Mouse (Mus musculus): ENCODE measurements around the gene Llgl2. TPM values are rescaled to one million over a fixed set of nuclear protein-coding genes. Genes with fewer than 3 reads are reported as not detected.
"Not testable (repeated sequence)": the region's sequence is repeated elsewhere in the genome, so short reads cannot be mapped to it uniquely, and the experiment has no call there.

Llgl2 gene
- polyA plus RNA-seq, 1 experiment from 2014 or later = 22.4 TPM

- H3K4me3 ChIP-seq = no peak overlapping the region
- H3K36me3 ChIP-seq = peaks cover 11% of the 10 kb centered on the region
- no peak overlapping the region for H3K27ac ChIP-seq
- no peaks in the 10 kb centered on the region for H3K9me3 ChIP-seq
- no peak for ATAC-seq (ENCODE audit: insufficient number of reproducible peaks, low FRiP score, low TSS enrichment, low read depth)
- H3K27me3 ChIP-seq = no peaks in the 10 kb centered on the region
- peaks cover 29% of the 10 kb centered on the region for H3K4me1 ChIP-seq
- 84% methylated on average over 6 of the region's 6 CpGs for WGBS
- no peak overlapping the region for H3K9ac ChIP-seq
- H3K4me2 ChIP-seq = no peak overlapping the region
These were observed 17.2 kb downstream of the Llgl2 start for GRCm38 (mm10) chr11:115841044-115841443.

GRCm38 (mm10) chr11:115841961-115842550 lies 18.2 kb downstream of the Llgl2 start:
- H3K4me3 ChIP-seq = no peak overlapping the region
- WGBS = 21% methylated on average over 6 of the region's 6 CpGs
- H3K9ac ChIP-seq = no peak overlapping the region
- no peak for ATAC-seq (ENCODE audit: insufficient number of reproducible peaks, low FRiP score, low TSS enrichment, low read depth)
- peaks cover 29% of the 10 kb centered on the region for H3K4me1 ChIP-seq
- H3K4me2 ChIP-seq = no peak overlapping the region
- peaks cover 15% of the 10 kb centered on the region for H3K36me3 ChIP-seq
- H3K27me3 ChIP-seq = no peaks in the 10 kb centered on the region
- peak overlapping the region; percentile 11 for H3K27ac ChIP-seq
- H3K9me3 ChIP-seq = no peaks in the 10 kb centered on the region

- Histone ChIP-seq H3K4me3 (no peak overlapping the region), H3K4me1 (peaks cover 29% of the 10 kb centered on the region), H3K9ac (no peak overlapping the region), H3K27ac (no peak overlapping the region), H3K4me2 (no peak overlapping the region), H3K27me3 (no peaks in the 10 kb centered on the region), H3K9me3 (no peaks in the 10 kb centered on the region), H3K36me3 (peaks cover 15% of the 10 kb centered on the region)
- ATAC-seq (ENCODE audit: insufficient number of reproducible peaks, low FRiP score, low TSS enrichment, low read depth) = no peak
- 86% methylated on average over 11 of the region's 14 CpGs for WGBS
These were observed 19.5 kb downstream of the Llgl2 start for GRCm38 (mm10) chr11:115843141-115843890.

GRCm38 (mm10) chr11:115843891-115844239 lies 20.0 kb downstream of the Llgl2 start:
- 77% methylated on average over 5 of the region's 5 CpGs for WGBS
- Histone ChIP-seq H3K27ac (no peak overlapping the region), H3K36me3 (peaks cover 15% of the 10 kb centered on the region), H3K4me2 (no peak overlapping the region), H3K9ac (no peak overlapping the region), H3K27me3 (no peaks in the 10 kb centered on the region), H3K4me3 (no peak overlapping the region), H3K9me3 (no peaks in the 10 kb centered on the region), H3K4me1 (peaks cover 26% of the 10 kb centered on the region)
- ATAC-seq (ENCODE audit: insufficient number of reproducible peaks, low FRiP score, low TSS enrichment, low read depth) = no peak

- 72% methylated on average over 8 of the region's 8 CpGs for WGBS
- no peaks in the 10 kb centered on the region for H3K27me3 ChIP-seq
- H3K9ac ChIP-seq = no peak overlapping the region
- H3K9me3 ChIP-seq = no peaks in the 10 kb centered on the region
- ATAC-seq (ENCODE audit: insufficient number of reproducible peaks, low FRiP score, low TSS enrichment, low read depth) = no peak
- peaks cover 15% of the 10 kb centered on the region for H3K36me3 ChIP-seq
- H3K4me3 ChIP-seq = no peak overlapping the region
- H3K4me1 ChIP-seq = peaks cover 22% of the 10 kb centered on the region
- H3K27ac ChIP-seq = no peak overlapping the region
- no peak overlapping the region for H3K4me2 ChIP-seq
These were observed 20.4 kb downstream of the Llgl2 start for GRCm38 (mm10) chr11:115844240-115844639.

GRCm38 (mm10) chr11:115845819-115846218 lies 22.0 kb downstream of the Llgl2 start:
- H3K4me1 ChIP-seq = peaks cover 15% of the 10 kb centered on the region
- H3K4me3 ChIP-seq = no peak overlapping the region
- no peaks in the 10 kb centered on the region for H3K9me3 ChIP-seq
- H3K36me3 ChIP-seq = peaks cover 18% of the 10 kb centered on the region
- no peak overlapping the region for H3K4me2 ChIP-seq
- H3K27me3 ChIP-seq = no peaks in the 10 kb centered on the region
- H3K27ac ChIP-seq = no peak overlapping the region
- WGBS = 99% methylated on average over 2 of the region's 2 CpGs
- no peak overlapping the region for H3K9ac ChIP-seq
- no peak for ATAC-seq (ENCODE audit: insufficient number of reproducible peaks, low FRiP score, low TSS enrichment, low read depth)

GRCm38 (mm10) chr11:115854674-115855073 lies 30.8 kb downstream of the Llgl2 start:
- Histone ChIP-seq H3K9me3 (no peaks in the 10 kb centered on the region), H3K27ac (no peak overlapping the region)
- WGBS = 80% methylated on average over 6 of the region's 6 CpGs

GRCm38 (mm10) chr11:115857146-115857545 lies 33.3 kb downstream of the Llgl2 start:
- not testable (repeated sequence) for H3K27ac ChIP-seq; H3K9ac ChIP-seq; H3K4me3 ChIP-seq; ATAC-seq (ENCODE audit: insufficient number of reproducible peaks, low FRiP score, low TSS enrichment, low read depth); H3K4me2 ChIP-seq; H3K36me3 ChIP-seq; H3K9me3 ChIP-seq
- peaks cover 20% of the 10 kb centered on the region for H3K4me1 ChIP-seq
- H3K27me3 ChIP-seq = peaks cover 59% of the 10 kb centered on the region
- 87% methylated on average over 4 of the region's 4 CpGs for WGBS

More at GRCm38 (mm10) chr11:115854674-115855073, 30.8 kb downstream of the Llgl2 start:
- peaks cover 15% of the 10 kb centered on the region for H3K4me1 ChIP-seq
- no peak overlapping the region for H3K4me3 ChIP-seq
- ATAC-seq (ENCODE audit: insufficient number of reproducible peaks, low FRiP score, low TSS enrichment, low read depth) = no peak
- peaks cover 10% of the 10 kb centered on the region for H3K36me3 ChIP-seq
- peaks cover 34% of the 10 kb centered on the region for H3K27me3 ChIP-seq
- H3K4me2 ChIP-seq = no peak overlapping the region
- no peak overlapping the region for H3K9ac ChIP-seq

GRCm38 (mm10) chr11:115857936-115858335 lies 34.1 kb downstream of the Llgl2 start:
- Histone ChIP-seq H3K4me1 (peaks cover 20% of the 10 kb centered on the region), H3K36me3 (no peaks in the 10 kb centered on the region), H3K4me2 (no peak overlapping the region), H3K27ac (no peak overlapping the region), H3K9me3 (no peaks in the 10 kb centered on the region), H3K4me3 (no peak overlapping the region), H3K27me3 (peaks cover 64% of the 10 kb centered on the region), H3K9ac (no peak overlapping the region)
- 67% methylated on average over 13 of the region's 13 CpGs for WGBS
- ATAC-seq (ENCODE audit: insufficient number of reproducible peaks, low FRiP score, low TSS enrichment, low read depth) = no peak

GRCm38 (mm10) chr11:115858354-115858753 lies 34.5 kb downstream of the Llgl2 start, which contains the start of gene Myo15b:
Gene Myo15b (plus strand): TSS chr11:115858406.
- peaks cover 22% of the 10 kb centered on the region for H3K4me1 ChIP-seq
- H3K36me3 ChIP-seq = no peaks in the 10 kb centered on the region
- no peak for ATAC-seq (ENCODE audit: insufficient number of reproducible peaks, low FRiP score, low TSS enrichment, low read depth)
- H3K9me3 ChIP-seq = no peaks in the 10 kb centered on the region
- peaks cover 64% of the 10 kb centered on the region for H3K27me3 ChIP-seq
- peak within 1 kb of the TSS; percentile 39 for H3K4me3 ChIP-seq
- peak within 1 kb of the TSS; percentile 76 for H3K4me2 ChIP-seq
- no peak within 1 kb of the TSS for H3K27ac ChIP-seq
- 11% methylated on average over 27 of the region's 27 CpGs for WGBS
- peak within 1 kb of the TSS; percentile 14; the same call in 1 of the 2 replicates for H3K9ac ChIP-seq

GRCm38 (mm10) chr11:115859143-115859945 lies 35.5 kb downstream of the Llgl2 start:
- Histone ChIP-seq H3K4me1 (peaks cover 22% of the 10 kb centered on the region), H3K36me3 (no peaks in the 10 kb centered on the region), H3K27ac (no peak overlapping the region), H3K9me3 (no peaks in the 10 kb centered on the region), H3K9ac (peak overlapping the region; percentile 14; the same call in 1 of the 2 replicates), H3K27me3 (peaks cover 64% of the 10 kb centered on the region), H3K4me3 (peak overlapping the region; percentile 39), H3K4me2 (peak overlapping the region; percentile 76)
- ATAC-seq (ENCODE audit: insufficient number of reproducible peaks, low FRiP score, low TSS enrichment, low read depth) = peak; percentile 69
- WGBS = 2% methylated on average over 75 of the region's 75 CpGs

- no peak overlapping the region for H3K27ac ChIP-seq
- H3K9me3 ChIP-seq = no peaks in the 10 kb centered on the region
- no peak overlapping the region for H3K4me3 ChIP-seq
- H3K27me3 ChIP-seq = peaks cover 38% of the 10 kb centered on the region
- peaks cover 15% of the 10 kb centered on the region for H3K4me1 ChIP-seq
- 85% methylated on average over 8 of the region's 8 CpGs for WGBS
- H3K4me2 ChIP-seq = no peak overlapping the region
- ATAC-seq (ENCODE audit: insufficient number of reproducible peaks, low FRiP score, low TSS enrichment, low read depth) = no peak
- no peaks in the 10 kb centered on the region for H3K36me3 ChIP-seq
- no peak overlapping the region for H3K9ac ChIP-seq
These were observed 40.0 kb downstream of the Llgl2 start for GRCm38 (mm10) chr11:115863895-115864294.

Data from limb, embryonic 15.5 days (tissue).